Mouse (Mus musculus) MEL (cell line): Measurements from ENCODE around the gene Ntf5.

ENCODE experiments used
- BHLHE40 ChIP-seq: IDR thresholded peaks from 2 replicates; pipeline ENCODE4 v1.6.1; 2012; ENCODE audit warnings: low read depth, mild to moderate bottlenecking, inconsistent platforms, low read length, improper control_type of control experiment, borderline replicate concordance
- CTCF ChIP-seq, 3 experiments: IDR thresholded peaks in 2 of 3; conservative IDR thresholded peaks in 1 of 3; 2 replicates each; pipeline ENCODE4 v1.5.1; 2011 to 2012; ENCODE audit warnings: low read length in 3 of 3, low read depth in 2 of 3, mild to moderate bottlenecking in 2 of 3, improper control_type of control experiment in 1 of 3, inconsistent platforms in 1 of 3, mixed read lengths in 1 of 3, moderate library complexity in 1 of 3; ENCODE audit not compliant: control insufficient read depth in 1 of 3, insufficient read depth in 1 of 3, poor library complexity in 1 of 3, severe bottlenecking in 1 of 3
- ELF1 ChIP-seq: IDR thresholded peaks from 2 replicates; pipeline ENCODE4 v1.6.1; 2014; ENCODE audit warnings: low read depth, mild to moderate bottlenecking, inconsistent platforms, low read length, improper control_type of control experiment, moderate library complexity
- ETS1 ChIP-seq: IDR thresholded peaks from 2 replicates; pipeline ENCODE4 v1.6.1; 2012; ENCODE audit warnings: low read depth, mild to moderate bottlenecking, inconsistent platforms, low read length, improper control_type of control experiment, moderate library complexity
- KAT2A ChIP-seq: conservative IDR thresholded peaks from 2 replicates; pipeline ENCODE4 v1.6.1; 2012; ENCODE audit warnings: low read depth, low read length, improper control_type of control experiment, inconsistent platforms
- TAL1 ChIP-seq: IDR thresholded peaks from 2 replicates; pipeline ENCODE4 v1.6.1; 2012; ENCODE audit warnings: mild to moderate bottlenecking, inconsistent platforms, low read length, moderate library complexity, mixed read lengths
- USF2 ChIP-seq, 2 experiments: IDR thresholded peaks; 2 replicates each; pipeline ENCODE4 v1.6.1; 2011 to 2012; ENCODE audit warnings: improper control_type of control experiment in 2 of 2, low read length in 2 of 2, borderline replicate concordance in 1 of 2, inconsistent platforms in 1 of 2, low read depth in 1 of 2, mild to moderate bottlenecking in 1 of 2; ENCODE audit not compliant: insufficient read depth in 1 of 2

DNA sequence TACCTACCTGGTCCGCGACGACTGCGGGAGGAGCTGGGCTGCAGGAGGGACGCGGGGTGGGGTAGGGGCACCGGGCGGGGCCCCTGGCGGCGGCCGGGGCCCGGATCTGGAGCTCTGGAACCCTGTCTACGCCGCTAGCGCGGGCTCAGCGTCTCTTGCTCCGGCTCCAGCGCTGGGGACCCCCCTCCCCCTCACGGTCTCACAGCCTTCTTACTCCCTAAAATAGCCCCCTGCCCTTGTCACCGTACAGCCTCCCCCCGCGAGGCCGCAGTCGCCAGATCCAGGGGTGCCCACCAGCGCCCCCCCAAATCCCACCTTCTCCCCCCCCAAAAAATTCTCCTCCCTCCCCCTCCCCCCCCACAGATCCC is 46.9 kb upstream of the Ntf5 start, which contains the start of gene Ppfia3:
- TF ChIP-seq TAL1 = no peak
- no peak for TF ChIP-seq CTCF (IDR thresholded peaks at IDR 0.05 in 2 of 3, conservative IDR thresholded peaks at IDR 0.05 in 1 of 3; ENCODE audit: control insufficient read depth in 1 of 3, insufficient read depth in 1 of 3, low read depth in 2 of 3, low read length in 3 of 3, poor library complexity in 1 of 3, severe bottlenecking in 1 of 3)
- no peak for TF ChIP-seq BHLHE40
- TF ChIP-seq ETS1 = no peak
- no peak for TF ChIP-seq USF2 (IDR thresholded peaks at IDR 0.05; ENCODE audit: borderline replicate concordance in 1 of 2, insufficient read depth in 1 of 2, low read depth in 1 of 2, low read length in 2 of 2)
- TF ChIP-seq ELF1 = no peak
- no peak for TF ChIP-seq KAT2A
